ENCODE assay signal across 26 mouse cellular contexts in the genomic region with DNA sequence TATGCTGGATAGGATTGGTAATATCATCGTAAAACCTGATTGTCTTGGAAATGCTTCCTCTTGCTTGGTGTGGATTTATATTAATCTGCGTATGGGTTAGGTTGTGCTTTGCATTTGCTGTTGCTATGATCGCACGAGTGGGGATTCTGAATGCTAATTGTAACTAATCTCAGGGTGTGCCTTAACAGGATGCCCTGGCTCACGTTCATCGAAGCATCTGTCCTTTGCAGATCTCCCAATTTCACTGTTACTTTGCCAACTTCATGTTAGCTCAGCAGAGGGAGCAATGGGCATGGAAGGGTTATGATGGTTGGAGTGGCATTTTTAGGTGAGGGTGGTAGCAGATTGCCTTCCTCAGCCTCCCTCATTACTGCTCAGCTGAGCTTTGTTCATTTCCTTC. TPM values are rescaled to one million over a fixed set of nuclear protein-coding genes. Genes with fewer than 3 reads are reported as not detected.
DNase-seq lines count a peak whose midpoint lies in the region; ATAC-seq and TF ChIP-seq lines count a peak whose summit lies in the region.
"Had no signal": no experiment of that assay in that cellular context is flagged by ENCODE, and none has a peak within 500 bp of the region (broad histone marks: within the 10 kb centered on the region; RNA-seq: fewer than 3 reads in every experiment).

No protein-coding gene starts in this region.

- H3K27ac ChIP-seq in hindbrain, embryonic 16.5 days (ENCODE audit: low read depth, low read length): no peak overlapping the region
- H3K27ac ChIP-seq in hindbrain, embryonic 12.5 days: no peak overlapping the region
- H3K27ac ChIP-seq in midbrain, postnatal 0 days (ENCODE audit: low read depth, low read length): no peak overlapping the region
- no peak overlapping the region for H3K27ac ChIP-seq in midbrain, embryonic 15.5 days
- H3K27ac ChIP-seq: embryonic facial prominence, embryonic 15.5 days; heart, embryonic 13.5 days had no signal

- no peaks in the 10 kb centered on the region for H3K27me3 ChIP-seq in hindbrain, embryonic 16.5 days (replicated peaks; ENCODE audit: control insufficient read depth, insufficient read depth, low read length)
- no peaks in the 10 kb centered on the region for H3K27me3 ChIP-seq in hindbrain, embryonic 12.5 days
- no peaks in the 10 kb centered on the region for H3K27me3 ChIP-seq in midbrain, postnatal 0 days (ENCODE audit: insufficient read depth, low read length)
- H3K27me3 ChIP-seq in midbrain, embryonic 15.5 days (replicated peaks): no peaks in the 10 kb centered on the region
- H3K27me3 ChIP-seq: embryonic facial prominence, embryonic 15.5 days; heart, embryonic 13.5 days had no signal

- no peaks in the 10 kb centered on the region for H3K4me1 ChIP-seq in hindbrain, embryonic 16.5 days (ENCODE audit: control insufficient read depth, insufficient read depth, low read depth, low read length)
- no peaks in the 10 kb centered on the region for H3K4me1 ChIP-seq in hindbrain, embryonic 12.5 days
- H3K4me1 ChIP-seq in midbrain, postnatal 0 days (ENCODE audit: insufficient read depth, low read length): no peaks in the 10 kb centered on the region
- no peaks in the 10 kb centered on the region for H3K4me1 ChIP-seq in midbrain, embryonic 15.5 days
- H3K4me1 ChIP-seq: embryonic facial prominence, embryonic 15.5 days; heart, embryonic 13.5 days had no signal

- DNase-seq in cerebellum, postnatal 14 days: peak; percentile 11 to 16
- no peak for DNase-seq in cerebellum, adult 9-10 months
- DNase-seq in midbrain, postnatal 0 days (ENCODE audit: low spot score): peak; percentile 49
- no peak for DNase-seq in embryo, embryonic 10.5 days (ENCODE audit: low spot score)
- DNase-seq: adrenal gland, postnatal 10 days; cerebellum, adult 8-10 months; embryo, embryonic 11 days; gastrocnemius, postnatal 36 days; heart, adult 11 months; heart, postnatal 36 days; kidney, adult 8-10 months had no signal

- H3K9me3 ChIP-seq in hindbrain, embryonic 16.5 days (ENCODE audit: control insufficient read depth, low read length): no peaks in the 10 kb centered on the region
- no peaks in the 10 kb centered on the region for H3K9me3 ChIP-seq in hindbrain, embryonic 12.5 days (replicated peaks)
- no peaks in the 10 kb centered on the region for H3K9me3 ChIP-seq in midbrain, postnatal 0 days (ENCODE audit: low read length)
- no peaks in the 10 kb centered on the region for H3K9me3 ChIP-seq in midbrain, embryonic 15.5 days
- H3K9me3 ChIP-seq: embryonic facial prominence, embryonic 15.5 days; heart, embryonic 13.5 days had no signal

- no peak for TF ChIP-seq CTCF in midbrain, postnatal 0 days (IDR thresholded peaks at IDR 0.05)

- H3K36me3 ChIP-seq in hindbrain, embryonic 16.5 days (ENCODE audit: control insufficient read depth, insufficient read depth, low read length): no peaks in the 10 kb centered on the region
- H3K36me3 ChIP-seq in hindbrain, embryonic 12.5 days: no peaks in the 10 kb centered on the region
- H3K36me3 ChIP-seq in midbrain, postnatal 0 days (ENCODE audit: insufficient read depth, low read length): no peaks in the 10 kb centered on the region
- no peaks in the 10 kb centered on the region for H3K36me3 ChIP-seq in midbrain, embryonic 15.5 days (replicated peaks)
- H3K36me3 ChIP-seq: embryonic facial prominence, embryonic 15.5 days; heart, embryonic 13.5 days had no signal

- no peak overlapping the region for H3K4me3 ChIP-seq in hindbrain, embryonic 16.5 days (ENCODE audit: low read length)
- no peak overlapping the region for H3K4me3 ChIP-seq in hindbrain, embryonic 12.5 days
- no peak overlapping the region for H3K4me3 ChIP-seq in midbrain, postnatal 0 days (ENCODE audit: low read depth, low read length)
- no peak overlapping the region for H3K4me3 ChIP-seq in midbrain, embryonic 15.5 days
- H3K4me3 ChIP-seq: embryonic facial prominence, embryonic 15.5 days; erythroblast, embryonic 14.5 days; heart, embryonic 13.5 days had no signal

- WGBS in hindbrain, embryonic 16.5 days: 71% methylated on average over 6 of the region's 6 CpGs
- WGBS in hindbrain, embryonic 12.5 days: 90% methylated on average over 6 of the region's 6 CpGs
- 67% methylated on average over 6 of the region's 6 CpGs for WGBS in midbrain, postnatal 0 days
- 63% methylated on average over 6 of the region's 6 CpGs for WGBS in midbrain, embryonic 15.5 days

- peak; percentile 34; the same call in 1 of the 2 replicates for ATAC-seq in hindbrain, embryonic 16.5 days
- ATAC-seq in hindbrain, embryonic 12.5 days (ENCODE audit: low FRiP score): no peak
- ATAC-seq in midbrain, postnatal 0 days (ENCODE audit: low FRiP score): no peak
- no peak for ATAC-seq in midbrain, embryonic 15.5 days (replicated peaks)
- no peak for ATAC-seq in megakaryocyte progenitor cell, adult 5-6 weeks (replicated peaks; ENCODE audit: poor library complexity)
- ATAC-seq: intestine, embryonic 16.5 days had no signal

- H3K4me2 ChIP-seq in hindbrain, embryonic 16.5 days (ENCODE audit: low read length): no peak overlapping the region
- H3K4me2 ChIP-seq in hindbrain, embryonic 12.5 days (replicated peaks): no peak overlapping the region
- no peak overlapping the region for H3K4me2 ChIP-seq in midbrain, postnatal 0 days (ENCODE audit: low read depth, low read length, poor library complexity, severe bottlenecking)
- no peak overlapping the region for H3K4me2 ChIP-seq in midbrain, embryonic 15.5 days
- H3K4me2 ChIP-seq: embryonic facial prominence, embryonic 15.5 days; heart, embryonic 13.5 days had no signal

- H3K9ac ChIP-seq in hindbrain, embryonic 16.5 days (ENCODE audit: low read depth, low read length): no peak overlapping the region
- no peak overlapping the region for H3K9ac ChIP-seq in hindbrain, embryonic 12.5 days
- H3K9ac ChIP-seq in midbrain, postnatal 0 days (replicated peaks; ENCODE audit: low read length, poor library complexity, severe bottlenecking): no peak overlapping the region
- no peak overlapping the region for H3K9ac ChIP-seq in midbrain, embryonic 15.5 days
- H3K9ac ChIP-seq: embryonic facial prominence, embryonic 15.5 days; heart, embryonic 13.5 days had no signal

RNA-seq across cellular contexts. Expression of a gene that starts 9.0 kb away (rescaled TPM):
- not detected in 2 replicates for polyA plus RNA-seq in hindbrain, embryonic 16.5 days (2015; fragmentation: Nextera tagmentation; extraction: Ambion mirVana)
- polyA plus RNA-seq in hindbrain, embryonic 12.5 days (2016; fragmentation: Nextera tagmentation; extraction: Ambion mirVana): not detected in 2 replicates
- total RNA-seq in midbrain, postnatal 0 days (2014; rRNA removed): not detected in 2 replicates
- not detected in 2 replicates for polyA plus RNA-seq in midbrain, postnatal 0 days (2015; fragmentation: Nextera tagmentation; extraction: Ambion mirVana)
- not detected in 2 replicates for polyA plus RNA-seq in midbrain, embryonic 15.5 days (2015; fragmentation: Nextera tagmentation; extraction: Ambion mirVana)
- total RNA-seq in megakaryocyte progenitor cell, adult 5-6 weeks (2015): not detected in 2 replicates
- not detected in 2 replicates for total RNA-seq in megakaryocyte progenitor cell, adult 5-6 weeks (2017)
- total RNA-seq: adrenal gland, postnatal 10 days; adrenal gland, postnatal 4 days; gastrocnemius, adult 8-10 months; gastrocnemius, postnatal 36 days; heart, postnatal 36 days; MEL had no signal
- polyA plus RNA-seq: C2C12; embryonic facial prominence, embryonic 11.5 days; embryonic facial prominence, embryonic 15.5 days; erythroblast, embryonic 14.5 days; heart, embryonic 13.5 days; heart, postnatal 0 days; hindbrain, embryonic 11.5 days; intestine, embryonic 16.5 days had no signal

RNA-seq across cellular contexts. Expression of a gene that starts 21.6 kb away (rescaled TPM):
- polyA plus RNA-seq in hindbrain, embryonic 16.5 days (2015; fragmentation: Nextera tagmentation; extraction: Ambion mirVana): not detected in 2 replicates
- polyA plus RNA-seq in hindbrain, embryonic 12.5 days (2016; fragmentation: Nextera tagmentation; extraction: Ambion mirVana): not detected in 2 replicates
- total RNA-seq in midbrain, postnatal 0 days (2014; rRNA removed): not detected in 2 replicates
- not detected in 2 replicates for polyA plus RNA-seq in midbrain, postnatal 0 days (2015; fragmentation: Nextera tagmentation; extraction: Ambion mirVana)
- polyA plus RNA-seq in midbrain, embryonic 15.5 days (2015; fragmentation: Nextera tagmentation; extraction: Ambion mirVana): not detected in 2 replicates
- total RNA-seq in megakaryocyte progenitor cell, adult 5-6 weeks (2015): not detected in 2 replicates
- total RNA-seq in megakaryocyte progenitor cell, adult 5-6 weeks (2017): not detected in 2 replicates
- total RNA-seq: adrenal gland, postnatal 10 days; adrenal gland, postnatal 4 days; gastrocnemius, adult 8-10 months; gastrocnemius, postnatal 36 days; heart, postnatal 36 days; MEL had no signal
- polyA plus RNA-seq: C2C12; embryonic facial prominence, embryonic 11.5 days; erythroblast, embryonic 14.5 days; heart, embryonic 13.5 days; heart, postnatal 0 days; hindbrain, embryonic 11.5 days; intestine, embryonic 16.5 days had no signal

RNA-seq across cellular contexts. Expression of a gene that starts 44.8 kb away (rescaled TPM):
- not detected in 2 replicates for polyA plus RNA-seq in hindbrain, embryonic 16.5 days (2015; fragmentation: Nextera tagmentation; extraction: Ambion mirVana)
- not detected in 2 replicates for polyA plus RNA-seq in hindbrain, embryonic 12.5 days (2016; fragmentation: Nextera tagmentation; extraction: Ambion mirVana)
- total RNA-seq in midbrain, postnatal 0 days (2014; rRNA removed): not detected in 2 replicates
- not detected in 2 replicates for polyA plus RNA-seq in midbrain, postnatal 0 days (2015; fragmentation: Nextera tagmentation; extraction: Ambion mirVana)
- not detected in 2 replicates for polyA plus RNA-seq in midbrain, embryonic 15.5 days (2015; fragmentation: Nextera tagmentation; extraction: Ambion mirVana)
- not detected in 2 replicates for total RNA-seq in megakaryocyte progenitor cell, adult 5-6 weeks (2015)
- total RNA-seq in megakaryocyte progenitor cell, adult 5-6 weeks (2017): not detected in 2 replicates
- total RNA-seq: adrenal gland, postnatal 10 days; adrenal gland, postnatal 4 days; gastrocnemius, adult 8-10 months; gastrocnemius, postnatal 36 days; heart, postnatal 36 days; MEL had no signal
- polyA plus RNA-seq: C2C12; embryonic facial prominence, embryonic 11.5 days; embryonic facial prominence, embryonic 15.5 days; erythroblast, embryonic 14.5 days; heart, embryonic 13.5 days; heart, postnatal 0 days; hindbrain, embryonic 11.5 days; intestine, embryonic 16.5 days had no signal

RNA-seq across cellular contexts. Expression of a gene that starts 56.2 kb away (rescaled TPM):
- polyA plus RNA-seq in hindbrain, embryonic 16.5 days (2015; fragmentation: Nextera tagmentation; extraction: Ambion mirVana): not detected in 2 replicates
- not detected in 2 replicates for polyA plus RNA-seq in hindbrain, embryonic 12.5 days (2016; fragmentation: Nextera tagmentation; extraction: Ambion mirVana)
- not detected in 2 replicates for total RNA-seq in midbrain, postnatal 0 days (2014; rRNA removed)
- not detected in 2 replicates for polyA plus RNA-seq in midbrain, postnatal 0 days (2015; fragmentation: Nextera tagmentation; extraction: Ambion mirVana)
- not detected in 2 replicates for polyA plus RNA-seq in midbrain, embryonic 15.5 days (2015; fragmentation: Nextera tagmentation; extraction: Ambion mirVana)
- total RNA-seq in megakaryocyte progenitor cell, adult 5-6 weeks (2015): not detected in 2 replicates
- not detected in 2 replicates for total RNA-seq in megakaryocyte progenitor cell, adult 5-6 weeks (2017)
- total RNA-seq: adrenal gland, postnatal 10 days; adrenal gland, postnatal 4 days; gastrocnemius, adult 8-10 months; gastrocnemius, postnatal 36 days; heart, postnatal 36 days; MEL had no signal
- polyA plus RNA-seq: C2C12; embryonic facial prominence, embryonic 11.5 days; embryonic facial prominence, embryonic 15.5 days; erythroblast, embryonic 14.5 days; heart, embryonic 13.5 days; heart, postnatal 0 days; hindbrain, embryonic 11.5 days; intestine, embryonic 16.5 days had no signal

Comparison
In these comparisons a context has a peak if more than half of its experiments do, and no peak if none do; other contexts are left out.
1. DNase-seq: peak in cerebellum, postnatal 14 days (2 of 2) and midbrain, postnatal 0 days (single experiment); none in cerebellum, adult 9-10 months (single experiment) and embryo, embryonic 10.5 days (single experiment).